Mouse (Mus musculus) forebrain, postnatal 0 days (tissue): ENCODE results near the gene Tm9sf1. TPM values are rescaled to one million over a fixed set of nuclear protein-coding genes. Genes with fewer than 3 reads are reported as not detected.

Experiments
- ATAC-seq: fragments of 200-750 bp; cut with Nextera tagmentation; 2 replicates; pipeline ENCODE4 v1.8.0; 2017; ENCODE audit warnings: mild to moderate bottlenecking, moderate library complexity
- DNase-seq: peaks from one replicate; pipeline ENCODE4 v3.0.0-alpha.2; 2015
- H3K27ac ChIP-seq: fragments of 300-500 bp; sonication (generic); 2 replicates; pipeline ENCODE4 v1.5.1; 2014; ENCODE audit warnings: low read depth, mild to moderate bottlenecking, antibody characterized with exemption, low read length, moderate library complexity, mixed read lengths
- H3K27me3 ChIP-seq: fragments of 300-500 bp; sonication (generic); 2 replicates; pipeline ENCODE4 v1.6.1; 2014; ENCODE audit warnings: mild to moderate bottlenecking, low read length, mixed read lengths; ENCODE audit not compliant: insufficient read depth
- H3K36me3 ChIP-seq: fragments of 300-500 bp; sonication (generic); 2 replicates; pipeline ENCODE4 v1.6.1; 2014; ENCODE audit warnings: mild to moderate bottlenecking, moderate library complexity; ENCODE audit not compliant: insufficient read depth
- H3K4me1 ChIP-seq: fragments of 300-500 bp; sonication (generic); 2 replicates; pipeline ENCODE4 v1.6.1; 2014; ENCODE audit warnings: antibody characterized with exemption; ENCODE audit not compliant: insufficient read depth
- H3K4me2 ChIP-seq: fragments of 300-500 bp; sonication (generic); 2 replicates; pipeline ENCODE4 v1.6.1; 2014; ENCODE audit warnings: low read depth, mild to moderate bottlenecking, moderate library complexity
- H3K4me3 ChIP-seq: fragments of 300-500 bp; sonication (generic); 2 replicates; pipeline ENCODE4 v1.5.1; 2014; ENCODE audit warnings: low read depth, low read length, mixed read lengths
- H3K9ac ChIP-seq: fragments of 300-500 bp; sonication (generic); 2 replicates; pipeline ENCODE4 v1.6.1; 2014; ENCODE audit warnings: mild to moderate bottlenecking
- H3K9me3 ChIP-seq: fragments of 300-500 bp; sonication (generic); 2 replicates; pipeline ENCODE4 v1.6.1; 2016; ENCODE audit warnings: low read length
- CTCF ChIP-seq: sonication (generic); IDR thresholded peaks from 2 replicates; pipeline ENCODE4 v1.5.1; 2016; ENCODE audit warnings: antibody characterized with exemption, control low read depth, low read depth
- WGBS: fragments of 180-500 bp; shearing (Covaris S2); extraction: QIAGEN DNeasy Blood & Tissue Kit; methylation state at CpG from one replicate; pipeline ENCODE4 v1.1.7; 2014; 5-methylcytosine and 5-hydroxymethylcytosine counted together
- polyA plus RNA-seq: library from polyadenylated mRNA; unstranded; fragments of >200 nt; fragmentation: Nextera tagmentation; extraction: Ambion mirVana; gene quantifications from 2 replicates; pipeline ENCODE4 v1.2.1, GENCODE M21; 2015
- total RNA-seq: library from RNA; depleted of rRNA; stranded (reverse); fragments of >200 nt; gene quantifications from 2 replicates; pipeline ENCODE4 v1.2.3, GENCODE M21; 2014

Gene Tm9sf1
- total and polyA plus RNA-seq, 2 experiments from 2014 or later, result 33.4 to 48.4 TPM

- no peaks in the 10 kb centered on the region for H3K4me1 ChIP-seq
- no peak overlapping the region for H3K9ac ChIP-seq
- ATAC-seq, result no peak
- no peaks in the 10 kb centered on the region for H3K27me3 ChIP-seq
- H3K36me3 ChIP-seq, result no peaks in the 10 kb centered on the region
- H3K4me3 ChIP-seq, result no peak overlapping the region
- no peak for DNase-seq
- TF ChIP-seq CTCF, result no peak
- WGBS, result 79% methylated on average over 2 of the region's 2 CpGs
- H3K9me3 ChIP-seq, result no peaks in the 10 kb centered on the region
- H3K27ac ChIP-seq, result no peak overlapping the region
- no peak overlapping the region for H3K4me2 ChIP-seq
These were observed 26.8 kb downstream of the Tm9sf1 start for GRCm38 (mm10) chr14:55616844-55617243.

- ATAC-seq (no peak), DNase-seq (no peak)
- Histone ChIP-seq H3K27me3 (no peaks in the 10 kb centered on the region), H3K27ac (no peak overlapping the region), H3K36me3 (no peaks in the 10 kb centered on the region), H3K4me1 (no peaks in the 10 kb centered on the region), H3K9ac (no peak overlapping the region), H3K4me2 (no peak overlapping the region), H3K9me3 (no peaks in the 10 kb centered on the region), H3K4me3 (no peak overlapping the region)
- TF ChIP-seq CTCF, result no peak
- 47% methylated on average over 2 of the region's 2 CpGs for whole genome bisulfite sequencing
These were observed 27.7 kb downstream of the Tm9sf1 start for GRCm38 (mm10) chr14:55615876-55616275.

GRCm38 (mm10) chr14:55614565-55615178, 28.9 kb downstream of the Tm9sf1 start:
- 83% methylated on average over 7 of the region's 7 CpGs for WGBS
- H3K27ac ChIP-seq, result no peak overlapping the region
- H3K4me1 ChIP-seq, result no peaks in the 10 kb centered on the region

GRCm38 (mm10) chr14:55613346-55613745, 30.3 kb downstream of the Tm9sf1 start:
- 57% methylated on average over 6 of the region's 6 CpGs for WGBS
- H3K27me3 ChIP-seq, result no peaks in the 10 kb centered on the region
- no peak overlapping the region for H3K27ac ChIP-seq
- ATAC-seq (no peak), DNase-seq (no peak)
- H3K9me3 ChIP-seq, result no peaks in the 10 kb centered on the region
- no peak overlapping the region for H3K4me3 ChIP-seq
- no peak for TF ChIP-seq CTCF
- H3K4me2 ChIP-seq, result no peak overlapping the region
- H3K4me1 ChIP-seq, result no peaks in the 10 kb centered on the region
- H3K9ac ChIP-seq, result no peak overlapping the region
- H3K36me3 ChIP-seq, result peaks cover 16% of the 10 kb centered on the region

More at GRCm38 (mm10) chr14:55614565-55615178, 28.9 kb downstream of the Tm9sf1 start:
- Histone ChIP-seq H3K27me3 (no peaks in the 10 kb centered on the region), H3K36me3 (0 out of 2 replicates have a peak, but pooled peaks cover 3% of the 10 kb centered on the region), H3K4me2 (no peak overlapping the region), H3K9ac (no peak overlapping the region), H3K9me3 (no peaks in the 10 kb centered on the region), H3K4me3 (no peak overlapping the region)
- ATAC-seq, result no peak
- no peak for DNase-seq
- no peak for TF ChIP-seq CTCF

GRCm38 (mm10) chr14:55608339-55608738, 35.3 kb downstream of the Tm9sf1 start:
- Histone ChIP-seq H3K4me2 (no peak overlapping the region), H3K4me1 (no peaks in the 10 kb centered on the region), H3K27ac (no peak overlapping the region), H3K4me3 (no peak overlapping the region), H3K36me3 (peaks cover 44% of the 10 kb centered on the region), H3K9ac (no peak overlapping the region), H3K9me3 (no peaks in the 10 kb centered on the region), H3K27me3 (no peaks in the 10 kb centered on the region)
- no peak for TF ChIP-seq CTCF
- WGBS, result 98% methylated on average over 6 of the region's 6 CpGs
- ATAC-seq, result no peak
- DNase-seq, result no peak

- 94% methylated on average over 16 of the region's 16 CpGs for WGBS
- Histone ChIP-seq H3K9me3 (no peaks in the 10 kb centered on the region), H3K9ac (no peak overlapping the region), H3K4me1 (no peaks in the 10 kb centered on the region), H3K27ac (no peak overlapping the region), H3K27me3 (no peaks in the 10 kb centered on the region), H3K36me3 (peaks cover 69% of the 10 kb centered on the region), H3K4me3 (no peak overlapping the region), H3K4me2 (no peak overlapping the region)
- ATAC-seq (no peak), DNase-seq (no peak)
- no peak for TF ChIP-seq CTCF
These were observed 37.7 kb downstream of the Tm9sf1 start for GRCm38 (mm10) chr14:55605743-55606459.

- Histone ChIP-seq H3K9me3 (no peaks in the 10 kb centered on the region), H3K27ac (no peak overlapping the region), H3K4me1 (no peaks in the 10 kb centered on the region), H3K4me2 (peak overlapping the region; percentile 47), H3K9ac (no peak overlapping the region), H3K27me3 (no peaks in the 10 kb centered on the region), H3K36me3 (peaks cover 76% of the 10 kb centered on the region), H3K4me3 (no peak overlapping the region)
- DNase-seq (no peak), ATAC-seq (no peak)
- no peak for TF ChIP-seq CTCF
- WGBS, result 94% methylated on average over 11 of the region's 11 CpGs
These were observed 38.8 kb downstream of the Tm9sf1 start for GRCm38 (mm10) chr14:55604823-55605222.
